Mouse (Mus musculus) heart, embryonic 11.5 days (tissue): Measurements from ENCODE around the gene Pacsin1. TPM values are rescaled to one million over a fixed set of nuclear protein-coding genes. Genes with fewer than 3 reads are reported as not detected.

Source experiments
- ATAC-seq: fragments of 200-750 bp; cut with Nextera tagmentation; replicated peaks from 2 replicates; pipeline ENCODE4 v1.8.0; 2017; ENCODE audit warnings: moderate library complexity; ENCODE audit not compliant: insufficient number of reproducible peaks, low FRiP score, low TSS enrichment
- H3K27ac ChIP-seq: fragments of 300-500 bp; sonication (generic); 2 replicates; pipeline ENCODE4 v1.5.1; 2014; ENCODE audit warnings: mild to moderate bottlenecking, low read depth, low read length
- H3K27me3 ChIP-seq: fragments of 300-500 bp; sonication (generic); 2 replicates; pipeline ENCODE4 v1.6.1; 2014; ENCODE audit warnings: mild to moderate bottlenecking, low read length, mixed read lengths; ENCODE audit not compliant: control insufficient read depth, insufficient read depth
- H3K36me3 ChIP-seq: fragments of 300-500 bp; sonication (generic); 2 replicates; pipeline ENCODE4 v1.6.1; 2014; ENCODE audit warnings: mild to moderate bottlenecking, low read length, moderate library complexity, mixed read lengths; ENCODE audit not compliant: control insufficient read depth, insufficient read depth
- H3K4me1 ChIP-seq: fragments of 300-500 bp; sonication (generic); 2 replicates; pipeline ENCODE4 v1.6.1; 2014; ENCODE audit warnings: low read length; ENCODE audit not compliant: control insufficient read depth, insufficient read depth
- H3K4me2 ChIP-seq: fragments of 300-500 bp; sonication (generic); 2 replicates; pipeline ENCODE4 v1.6.1; 2014; ENCODE audit warnings: mild to moderate bottlenecking, moderate library complexity
- H3K4me3 ChIP-seq: fragments of 300-500 bp; sonication (generic); 2 replicates; pipeline ENCODE4 v1.5.1; 2014; ENCODE audit warnings: low read depth, low read length
- H3K9ac ChIP-seq: fragments of 300-500 bp; sonication (generic); 2 replicates; pipeline ENCODE4 v1.6.1; 2014; ENCODE audit warnings: mild to moderate bottlenecking, low read depth, low read length, moderate library complexity
- H3K9me3 ChIP-seq: fragments of 300-500 bp; sonication (generic); replicated peaks from 2 replicates; pipeline ENCODE4 v1.6.1; 2016; ENCODE audit warnings: low read length; ENCODE audit not compliant: control insufficient read depth
- WGBS: fragments of 180-500 bp; shearing (Covaris S2); extraction: QIAGEN DNeasy Blood & Tissue Kit; methylation state at CpG from one replicate; pipeline ENCODE4 v1.1.7; 2014; ENCODE audit not compliant: insufficient replicate concordance; 5-methylcytosine and 5-hydroxymethylcytosine counted together
- polyA plus RNA-seq: library from polyadenylated mRNA; unstranded; fragments of >200 nt; fragmentation: Nextera tagmentation; extraction: Ambion mirVana; gene quantifications from 2 replicates; pipeline ENCODE4 v1.2.1, GENCODE M21; 2014

Pacsin1 gene
- polyA plus RNA-seq, 1 experiment from 2014 or later = 2.5 TPM

DNA sequence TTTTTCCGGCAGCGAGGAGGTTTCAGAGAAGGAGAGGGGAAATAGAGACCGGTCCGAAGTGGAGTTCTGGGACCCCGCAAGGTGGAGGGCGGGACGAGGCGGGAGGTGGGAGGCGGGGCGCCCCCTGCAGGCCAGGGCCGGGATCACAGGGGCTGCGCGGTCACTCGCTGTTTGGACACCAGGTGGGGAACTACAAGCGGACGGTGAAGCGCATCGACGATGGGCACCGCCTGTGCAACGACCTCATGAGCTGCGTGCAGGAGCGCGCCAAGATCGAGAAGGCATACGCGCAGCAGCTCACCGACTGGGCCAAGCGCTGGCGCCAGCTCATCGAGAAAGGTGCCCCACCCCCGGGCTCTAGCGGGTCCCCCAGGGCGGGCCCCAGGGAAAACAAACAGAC lies 47.2 kb downstream of the Pacsin1 start:
- Histone ChIP-seq H3K27me3 (peaks cover 22% of the 10 kb centered on the region), H3K4me2 (peak overlapping the region; percentile 60), H3K9ac (no peak overlapping the region), H3K36me3 (no peaks in the 10 kb centered on the region), H3K4me3 (peak overlapping the region; percentile 16), H3K27ac (no peak overlapping the region), H3K9me3 (peaks cover 5% of the 10 kb centered on the region; the same call in 1 of the 2 replicates), H3K4me1 (no peaks in the 10 kb centered on the region)
- 3% methylated on average over 34 of the region's 34 CpGs for WGBS
- no peak for ATAC-seq

DNA sequence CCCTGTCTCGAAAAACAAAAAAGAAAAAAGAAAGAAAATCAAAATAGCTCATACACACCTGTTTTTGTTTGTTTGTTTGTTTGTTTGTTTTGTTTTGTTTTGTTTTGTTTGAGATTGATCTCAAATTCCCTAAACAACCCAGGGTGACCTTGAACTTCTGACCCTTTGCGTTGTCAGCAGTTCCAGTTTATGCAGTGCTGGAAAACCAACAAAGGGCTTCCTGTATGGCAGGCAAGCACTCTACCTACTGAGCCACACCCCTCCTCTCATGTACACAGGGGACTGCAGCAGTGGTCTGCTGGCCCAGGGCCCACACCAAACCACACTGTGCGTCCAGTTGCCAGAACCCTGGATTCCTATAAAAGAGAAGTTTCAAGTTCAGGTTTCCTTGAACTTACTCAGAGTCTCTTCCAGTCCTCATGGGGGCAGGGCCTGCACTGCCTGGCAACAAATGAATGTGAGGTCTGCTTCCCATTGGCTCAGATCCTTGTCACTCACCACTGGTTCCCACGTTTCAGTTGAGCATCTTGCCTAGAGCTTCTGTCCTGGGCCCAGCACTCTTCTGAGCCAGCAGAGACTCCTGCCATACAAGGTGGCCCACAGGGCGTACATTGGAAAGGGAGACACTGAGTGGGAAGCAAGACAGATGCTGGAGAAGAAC lies 48.8 kb downstream of the Pacsin1 start:
- Histone ChIP-seq H3K4me1 (peaks cover 7% of the 10 kb centered on the region; the same call in 1 of the 2 replicates), H3K36me3 (no peaks in the 10 kb centered on the region), H3K9me3 (peaks cover 5% of the 10 kb centered on the region; the same call in 1 of the 2 replicates), H3K4me3 (no peak overlapping the region), H3K27ac (no peak overlapping the region), H3K4me2 (no peak overlapping the region), H3K9ac (no peak overlapping the region), H3K27me3 (peaks cover 25% of the 10 kb centered on the region)
- 65% methylated on average over 5 of the region's 5 CpGs for WGBS
- no peak for ATAC-seq

DNA sequence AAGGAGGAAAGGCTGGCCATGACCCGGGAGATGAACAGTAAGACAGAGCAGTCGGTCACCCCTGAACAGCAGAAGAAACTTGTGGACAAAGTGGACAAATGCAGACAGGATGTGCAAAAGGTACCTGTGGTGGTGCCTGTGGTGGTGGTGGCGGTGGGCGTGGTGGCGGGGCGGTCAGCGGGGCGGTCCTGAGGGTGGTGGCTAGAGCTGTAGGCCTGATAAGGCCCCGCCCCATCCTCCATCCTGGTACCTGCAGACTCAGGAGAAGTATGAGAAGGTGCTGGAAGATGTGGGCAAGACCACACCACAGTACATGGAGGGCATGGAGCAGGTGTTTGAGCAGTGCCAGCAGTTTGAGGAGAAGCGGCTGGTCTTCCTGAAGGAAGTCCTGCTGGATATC lies 50.4 kb downstream of the Pacsin1 start:
- Histone ChIP-seq H3K27ac (no peak overlapping the region), H3K9ac (no peak overlapping the region), H3K27me3 (peaks cover 25% of the 10 kb centered on the region), H3K9me3 (0 out of 2 replicates have a peak, but pooled peaks cover 5% of the 10 kb centered on the region), H3K4me1 (peaks cover 7% of the 10 kb centered on the region; the same call in 1 of the 2 replicates), H3K36me3 (no peaks in the 10 kb centered on the region), H3K4me2 (no peak overlapping the region), H3K4me3 (no peak overlapping the region)
- 32% methylated on average over 9 of the region's 10 CpGs for WGBS
- ATAC-seq = no peak

DNA sequence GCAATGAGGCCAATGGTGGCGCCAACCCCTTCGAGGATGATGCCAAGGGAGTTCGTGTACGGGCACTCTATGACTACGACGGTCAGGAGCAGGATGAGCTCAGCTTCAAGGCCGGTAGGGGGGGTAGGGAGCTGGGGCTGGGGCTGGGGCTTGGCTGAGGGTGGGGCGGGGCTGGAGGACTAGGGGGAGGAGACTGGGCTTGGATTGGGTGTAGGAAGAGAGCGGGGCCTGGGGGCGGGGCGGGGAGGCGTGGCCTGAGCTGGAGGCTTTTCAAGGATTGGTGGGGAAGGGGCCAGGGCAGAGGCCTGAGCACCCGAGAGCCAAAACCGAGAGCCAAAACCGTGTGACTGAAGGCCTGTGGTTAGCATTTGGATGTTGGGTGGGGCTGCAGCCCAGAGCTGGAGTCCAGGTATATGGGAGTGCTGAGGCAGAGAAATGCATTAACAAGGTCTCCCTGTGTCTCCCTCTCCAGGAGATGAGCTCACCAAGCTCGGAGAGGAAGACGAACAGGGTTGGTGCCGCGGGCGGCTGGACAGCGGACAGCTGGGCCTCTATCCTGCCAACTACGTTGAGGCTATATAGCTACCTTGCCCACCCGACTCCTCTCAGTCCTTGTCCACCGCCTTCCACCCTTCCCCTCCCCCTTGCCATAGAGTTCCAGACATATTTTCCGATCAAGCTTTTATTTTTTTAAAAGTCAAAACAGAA lies 52.8 kb downstream of the Pacsin1 start:
- Histone ChIP-seq H3K9me3 (0 out of 2 replicates have a peak, but pooled peaks cover 5% of the 10 kb centered on the region), H3K4me2 (peak overlapping the region; percentile 63), H3K9ac (no peak overlapping the region), H3K4me3 (peak overlapping the region; percentile 23), H3K36me3 (no peaks in the 10 kb centered on the region), H3K27me3 (peaks cover 23% of the 10 kb centered on the region), H3K4me1 (peaks cover 7% of the 10 kb centered on the region; the same call in 1 of the 2 replicates), H3K27ac (no peak overlapping the region)
- 4% methylated on average over 24 of the region's 25 CpGs for WGBS
- peak; percentile 82 for ATAC-seq

DNA sequence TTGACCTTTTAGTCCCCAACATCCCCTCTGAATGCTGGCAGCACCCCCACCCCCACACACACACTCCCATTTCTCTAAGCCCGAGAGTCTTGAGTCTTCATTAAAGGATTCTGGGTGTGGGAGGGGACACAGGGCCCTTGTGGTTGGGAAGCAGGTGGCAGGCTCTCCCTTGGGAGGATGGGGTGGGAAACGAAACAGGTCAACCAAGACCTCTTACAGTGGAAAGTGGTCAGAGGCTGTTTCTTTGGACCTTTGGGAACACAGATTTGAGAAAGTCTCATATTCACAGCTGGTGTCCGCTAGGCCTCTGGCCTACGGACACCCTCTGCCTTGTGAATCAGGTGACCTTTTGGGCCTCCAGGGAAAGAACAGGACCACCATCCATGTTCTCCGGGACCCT lies 54.3 kb downstream of the Pacsin1 start:
- no peaks in the 10 kb centered on the region for H3K36me3 ChIP-seq
- H3K4me1 ChIP-seq = peaks cover 7% of the 10 kb centered on the region; the same call in 1 of the 2 replicates
- 73% methylated on average over 5 of the region's 5 CpGs for WGBS
- H3K4me2 ChIP-seq = no peak overlapping the region
- ATAC-seq = no peak
- H3K4me3 ChIP-seq = no peak overlapping the region
- H3K9ac ChIP-seq = no peak overlapping the region
- no peak overlapping the region for H3K27ac ChIP-seq
- H3K9me3 ChIP-seq = 0 out of 2 replicates have a peak, but pooled peaks cover 5% of the 10 kb centered on the region
- H3K27me3 ChIP-seq = peaks cover 23% of the 10 kb centered on the region

DNA sequence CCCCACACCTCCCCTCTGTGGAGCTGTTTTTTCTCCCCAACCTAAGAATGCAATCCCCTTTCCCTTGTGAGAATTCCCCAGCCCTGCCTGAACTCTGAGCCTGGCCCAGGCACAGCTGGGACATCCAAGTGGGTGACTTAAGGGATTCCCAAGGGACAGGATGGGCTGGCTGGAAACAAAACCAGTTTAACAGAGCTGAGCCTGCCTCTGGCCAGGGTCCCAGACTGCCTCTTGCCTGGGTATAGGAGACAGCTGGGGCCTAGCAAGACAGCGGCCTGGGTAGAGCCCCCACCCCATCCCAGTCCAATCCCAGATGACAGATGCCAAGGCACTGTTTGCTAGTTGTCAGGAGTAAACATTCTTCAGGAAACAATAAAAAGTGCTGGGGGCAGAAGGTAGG lies 57.5 kb downstream of the Pacsin1 start:
- Histone ChIP-seq H3K4me2 (no peak overlapping the region), H3K27me3 (peaks cover 18% of the 10 kb centered on the region), H3K9ac (no peak overlapping the region), H3K9me3 (no peaks in the 10 kb centered on the region), H3K36me3 (no peaks in the 10 kb centered on the region), H3K4me1 (peaks cover 15% of the 10 kb centered on the region), H3K4me3 (no peak overlapping the region), H3K27ac (no peak overlapping the region)
- ATAC-seq = no peak
- 81% methylated on average over 1 of the region's 1 CpGs for WGBS

DNA sequence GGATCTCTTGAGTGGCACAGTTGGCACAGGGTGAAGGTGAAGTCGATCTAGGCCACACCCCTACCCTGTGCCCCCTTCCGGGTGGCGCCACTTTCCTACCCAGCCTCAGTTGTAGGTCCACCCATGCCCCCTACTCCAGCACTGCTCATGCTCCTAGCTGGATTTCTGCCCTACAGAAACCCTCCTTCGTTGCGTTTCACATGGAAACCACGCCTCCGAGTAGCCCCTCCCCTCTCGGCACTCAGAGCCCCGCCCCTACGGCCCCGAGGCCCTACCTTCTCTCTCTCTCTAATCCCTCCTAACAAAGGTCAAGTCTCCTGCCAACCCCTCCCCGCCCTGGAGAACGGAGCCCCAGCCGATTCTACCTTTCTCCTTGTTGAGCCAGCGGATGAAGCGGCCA lies 61.5 kb downstream of the Pacsin1 start:
- no peak overlapping the region for H3K27ac ChIP-seq
- H3K9me3 ChIP-seq = no peaks in the 10 kb centered on the region
- 0 out of 2 replicates have a peak overlapping the region, but pooled peaks have one; percentile 28 for H3K9ac ChIP-seq
- peak overlapping the region; percentile 34 for H3K4me3 ChIP-seq
- no peaks in the 10 kb centered on the region for H3K36me3 ChIP-seq
- no peak for ATAC-seq
- 2% methylated on average over 16 of the region's 16 CpGs for WGBS
- peaks cover 8% of the 10 kb centered on the region for H3K4me1 ChIP-seq
- peak overlapping the region; percentile 59 for H3K4me2 ChIP-seq
- H3K27me3 ChIP-seq = peaks cover 35% of the 10 kb centered on the region

DNA sequence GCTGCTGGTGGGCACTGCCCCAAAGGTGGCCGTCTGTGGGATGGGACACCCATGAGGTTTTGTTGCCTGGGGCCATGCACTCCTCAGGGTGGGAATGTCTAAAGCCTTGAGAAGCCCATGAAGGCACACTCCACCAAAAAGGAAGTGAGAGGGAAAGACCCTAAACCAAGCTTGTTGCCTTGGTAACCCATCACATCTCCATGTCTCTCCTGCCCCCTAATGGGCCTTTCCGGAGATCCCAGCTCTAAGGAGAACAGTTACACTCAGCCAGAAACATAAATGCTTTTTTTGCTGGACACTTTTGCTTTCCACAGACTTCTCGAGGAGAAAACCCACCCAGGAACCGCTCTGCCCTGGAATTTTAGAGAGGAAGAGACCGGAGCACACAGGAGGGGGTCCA lies 62.9 kb downstream of the Pacsin1 start:
- H3K4me3 ChIP-seq = no peak overlapping the region
- H3K27ac ChIP-seq = no peak overlapping the region
- WGBS = 56% methylated on average over 5 of the region's 5 CpGs
- no peak overlapping the region for H3K4me2 ChIP-seq
- H3K36me3 ChIP-seq = no peaks in the 10 kb centered on the region
- H3K9me3 ChIP-seq = no peaks in the 10 kb centered on the region
- no peak for ATAC-seq
- peaks cover 35% of the 10 kb centered on the region for H3K27me3 ChIP-seq
- peaks cover 8% of the 10 kb centered on the region for H3K4me1 ChIP-seq
- no peak overlapping the region for H3K9ac ChIP-seq
